Mouse (Mus musculus) monocyte, adult 59 days (primary cell): ENCODE data around the gene Hoxd4. TPM values are rescaled to one million over a fixed set of nuclear protein-coding genes. Genes with fewer than 3 reads are reported as not detected.

ENCODE experiments used
- total RNA-seq, 2 experiments: library from RNA; stranded (reverse); gene quantifications; one replicate each; pipeline ENCODE4 v1.2.4; 2023

Hoxd4 gene
- total RNA-seq, result not detected

GRCm38 (mm10) chr2:74711721-74712621 is at the start of gene Hoxd4, which contains the start of gene Hoxd3:
Gene Hoxd4, plus strand, starts transcription at chr2:74711929.
Gene Hoxd3, plus strand, starts transcription at chr2:74711927.

GRCm38 (mm10) chr2:74667842-74668357 is 43.8 kb upstream of the Hoxd4 start, which contains the start of gene Hoxd13:
Gene Hoxd13, plus strand, starts transcription at chr2:74668310.

DNA sequence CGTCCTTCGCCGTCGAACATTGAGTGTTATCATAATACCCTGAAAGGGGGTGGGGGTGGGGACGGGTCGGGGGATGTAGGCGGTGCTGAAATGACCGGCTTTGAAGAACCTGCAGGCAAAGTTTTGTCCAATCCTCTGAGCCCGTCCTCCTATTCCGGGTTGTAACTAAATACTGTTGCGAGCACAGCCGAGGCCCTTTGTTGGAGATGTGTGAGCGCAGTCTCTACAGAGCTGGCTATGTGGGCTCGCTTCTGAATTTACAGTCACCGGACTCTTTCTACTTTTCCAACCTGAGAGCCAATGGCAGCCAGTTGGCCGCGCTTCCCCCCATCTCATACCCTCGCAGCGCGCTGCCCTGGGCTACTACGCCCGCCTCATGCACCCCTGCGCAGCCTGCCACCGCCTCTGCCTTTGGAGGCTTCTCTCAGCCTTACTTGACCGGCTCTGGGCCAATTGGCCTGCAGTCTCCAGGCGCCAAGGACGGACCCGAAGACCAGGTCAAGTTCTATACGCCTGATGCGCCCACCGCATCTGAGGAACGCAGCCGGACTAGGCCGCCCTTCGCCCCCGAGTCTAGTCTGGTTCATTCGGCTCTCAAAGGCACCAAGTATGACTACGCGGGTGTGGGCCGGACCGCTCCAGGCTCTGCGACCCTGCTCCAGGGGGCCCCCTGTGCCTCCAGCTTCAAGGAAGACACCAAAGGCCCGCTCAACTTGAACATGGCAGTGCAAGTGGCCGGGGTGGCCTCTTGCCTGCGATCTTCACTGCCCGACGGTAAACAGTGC is 36.7 kb upstream of the Hoxd4 start, which contains the start of gene Hoxd12:
TSS of gene Hoxd12 (plus strand) at position 133 of the 785 bp plus-strand sequence.

GRCm38 (mm10) chr2:74678891-74679595 is 32.7 kb upstream of the Hoxd4 start, which contains the start of gene Hoxd11:
Gene Hoxd11, plus strand, starts transcription at chr2:74679557.

DNA sequence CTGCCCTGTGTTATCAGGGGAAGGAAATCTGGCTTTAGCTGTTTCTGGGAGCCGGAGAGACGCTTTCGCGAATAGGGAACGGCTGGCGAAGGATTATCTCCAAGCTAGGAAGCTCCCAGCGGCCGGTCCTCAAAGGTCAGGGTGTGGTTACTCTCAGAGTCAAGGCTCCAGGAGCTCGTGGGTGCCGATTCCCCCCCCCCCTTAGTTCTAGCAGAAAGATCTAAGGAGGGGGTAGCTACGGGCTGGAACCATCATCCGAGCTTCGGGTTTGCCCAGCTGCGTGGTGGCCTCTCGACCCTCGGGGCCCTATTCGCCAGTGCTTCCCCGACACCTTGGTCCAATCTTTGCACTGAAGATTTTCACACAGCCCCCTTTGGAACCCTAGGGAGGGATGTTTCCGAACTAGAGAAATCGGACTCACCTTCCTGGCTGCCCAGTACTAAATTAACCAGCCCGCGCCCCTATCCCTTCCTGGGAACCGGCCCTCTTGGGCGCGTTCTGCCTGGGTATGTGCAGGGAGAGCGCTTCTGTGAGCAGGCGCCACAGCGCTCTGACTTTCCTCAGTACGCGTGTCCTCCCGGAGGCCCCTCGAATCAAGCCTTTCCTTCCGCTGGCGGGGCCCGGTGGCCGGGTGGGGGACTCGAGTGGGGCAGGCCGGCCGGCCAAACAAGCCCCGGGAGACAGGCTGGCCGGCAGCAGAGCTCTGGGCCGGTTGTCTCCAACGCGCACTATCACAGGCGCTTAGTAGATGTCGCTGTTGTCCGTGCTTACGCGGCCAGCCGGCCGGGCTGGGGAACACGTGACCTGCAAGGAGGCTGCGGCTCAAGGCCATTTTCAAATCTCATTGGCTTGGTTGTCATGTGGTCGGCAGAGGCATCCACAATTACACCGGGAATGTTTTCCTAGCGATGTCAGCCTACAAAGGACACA is 20.4 kb upstream of the Hoxd4 start, which contains the start of gene Hoxd10:
TSS of gene Hoxd10 (plus strand) at position 903 of the 930 bp plus-strand sequence.

GRCm38 (mm10) chr2:74697567-74698121 is 14.1 kb upstream of the Hoxd4 start, which contains the start of gene Hoxd9:
Gene Hoxd9, plus strand, starts transcription at chr2:74697727.

GRCm38 (mm10) chr2:74704393-74704998 is 7.2 kb upstream of the Hoxd4 start, which contains the start of gene Hoxd8:
Gene Hoxd8, plus strand, starts transcription at chr2:74704615.

DNA sequence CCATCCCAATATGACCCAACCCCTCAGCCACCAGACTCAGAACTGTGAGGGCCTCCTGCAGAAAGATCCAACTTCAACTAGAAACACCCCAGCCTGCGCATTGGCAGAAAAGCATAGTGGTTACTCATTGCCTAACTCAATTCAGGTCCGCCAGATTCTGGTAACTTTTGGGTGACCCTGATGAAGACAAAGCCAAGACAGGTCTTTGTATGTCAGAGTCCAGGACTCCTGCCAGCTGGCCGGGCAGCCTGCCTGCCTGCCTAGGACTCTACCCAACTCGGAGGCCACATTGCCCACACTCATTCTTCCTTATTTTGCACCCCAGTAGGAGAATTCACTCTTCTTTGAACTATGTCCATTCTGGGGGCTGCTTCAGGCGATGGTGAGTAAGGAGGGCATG is 14.8 kb downstream of the Hoxd4 start, which contains the start of gene Gm28230:
TSS of gene Gm28230 (plus strand) at position 178 of the 400 bp plus-strand sequence.

GRCm38 (mm10) chr2:74762522-74763244 is 51.0 kb downstream of the Hoxd4 start, which contains the start of gene Hoxd1:
Gene Hoxd1, plus strand, starts transcription at chr2:74762980.

Other genes starting within 250 kb of the Hoxd4 start
- 10 to 100 TPM; 13.2 to 17.2 TPM for gene Lnpk, start 132.5 kb upstream of the Hoxd4 start, total RNA-seq
- not detected for gene Evx2, start 52.4 kb upstream of the Hoxd4 start, total RNA-seq
- gene Hoxd13, start 43.6 kb upstream of the Hoxd4 start, total RNA-seq, result not detected
- gene Hoxd12, start 36.9 kb upstream of the Hoxd4 start, total RNA-seq, result not detected
- not detected for gene Hoxd11, start 32.4 kb upstream of the Hoxd4 start, total RNA-seq
- gene Hoxd10, start 20.0 kb upstream of the Hoxd4 start, total RNA-seq, result not detected
- not detected for gene Hoxd9, start 14.2 kb upstream of the Hoxd4 start, total RNA-seq
- gene Hoxd8, start 7.3 kb upstream of the Hoxd4 start, total RNA-seq, result not detected
- not detected for gene Hoxd3, start within 50 bp of the Hoxd4 start, total RNA-seq
- not detected for gene Gm28230, start 14.8 kb downstream of the Hoxd4 start, total RNA-seq
- not detected for gene Hoxd1, start 51.1 kb downstream of the Hoxd4 start, total RNA-seq
- gene Mtx2, start 113.9 kb downstream of the Hoxd4 start, total RNA-seq, result 10 to 100 TPM; 20.9 to 21.2 TPM